7 mouse cellular contexts compared by ENCODE assay signal in genomic region chr11:6064215-6065045, GRCm38 (mm10). TPM values are rescaled to one million over a fixed set of nuclear protein-coding genes. Genes with fewer than 3 reads are reported as not detected.
DNase-seq lines count a peak whose midpoint lies in the region; ATAC-seq and TF ChIP-seq lines count a peak whose summit lies in the region.

No protein-coding gene starts in this region.

- no peaks in the 10 kb centered on the region for H3K36me3 ChIP-seq in embryonic facial prominence, embryonic 14.5 days (ENCODE audit: control insufficient read depth, insufficient read depth, low read length)
- no peaks in the 10 kb centered on the region for H3K36me3 ChIP-seq in neural tube, embryonic 14.5 days (ENCODE audit: control insufficient read depth, insufficient read depth, low read length)

- 4% methylated on average over 29 of the region's 30 CpGs for WGBS in embryonic facial prominence, embryonic 14.5 days
- WGBS in neural tube, embryonic 14.5 days: 4% methylated on average over 30 of the region's 30 CpGs

- no peaks in the 10 kb centered on the region for H3K9me3 ChIP-seq in embryonic facial prominence, embryonic 14.5 days (ENCODE audit: control insufficient read depth, low read length)
- no peaks in the 10 kb centered on the region for H3K9me3 ChIP-seq in neural tube, embryonic 14.5 days (ENCODE audit: control insufficient read depth, low read length)

- H3K9ac ChIP-seq in embryonic facial prominence, embryonic 14.5 days (ENCODE audit: low read depth, low read length): peak overlapping the region; percentile 42; the same call in 1 of the 2 replicates
- peak overlapping the region; percentile 87 for H3K9ac ChIP-seq in neural tube, embryonic 14.5 days (replicated peaks; ENCODE audit: low read depth, low read length)

- peak overlapping the region; percentile 76 for H3K4me3 ChIP-seq in layer of hippocampus, adult 2 months
- H3K4me3 ChIP-seq in embryonic facial prominence, embryonic 14.5 days (ENCODE audit: low read depth, low read length): peak overlapping the region; percentile 58
- H3K4me3 ChIP-seq in neural tube, embryonic 14.5 days (ENCODE audit: low read depth, low read length): peak overlapping the region; percentile 82

- TF ChIP-seq CTCF in layer of hippocampus, adult 2 months (conservative IDR thresholded peaks at IDR 0.05): 0 out of 2 replicates have a peak, but pooled peaks have one; percentile 4

- peak overlapping the region; percentile 99 for H3K27ac ChIP-seq in layer of hippocampus, adult 2 months
- H3K27ac ChIP-seq in embryonic facial prominence, embryonic 14.5 days (replicated peaks; ENCODE audit: low read depth, low read length): no peak overlapping the region
- peak overlapping the region; percentile 80 for H3K27ac ChIP-seq in neural tube, embryonic 14.5 days (ENCODE audit: low read depth, low read length)

- intact Hi-C loops in left cerebral cortex, postnatal 14 days (cut with DNase I): loop anchor here (2.0 to 5.0 kb wide), 2 partner anchors 22 to 123 kb away; no protein-coding TSS in a partner anchor

- H3K27me3 ChIP-seq in embryonic facial prominence, embryonic 14.5 days (replicated peaks; ENCODE audit: control insufficient read depth, insufficient read depth, low read length): peaks cover 75% of the 10 kb centered on the region
- H3K27me3 ChIP-seq in neural tube, embryonic 14.5 days (ENCODE audit: control insufficient read depth, insufficient read depth, low read length): peaks cover 35% of the 10 kb centered on the region

- ATAC-seq in embryonic facial prominence, embryonic 14.5 days (ENCODE audit: low read depth): no peak
- ATAC-seq in neural tube, embryonic 14.5 days (ENCODE audit: low read depth): no peak; the same call in 1 of the 2 replicates

- peaks cover 5% of the 10 kb centered on the region; the same call in 1 of the 2 replicates for H3K4me1 ChIP-seq in embryonic facial prominence, embryonic 14.5 days (ENCODE audit: control insufficient read depth, insufficient read depth, low read length)
- peaks cover 16% of the 10 kb centered on the region for H3K4me1 ChIP-seq in neural tube, embryonic 14.5 days (ENCODE audit: control insufficient read depth, insufficient read depth, low read length)

- DNase-seq in layer of hippocampus, adult 2 months (ENCODE audit: low spot score in 2 of 2): peak in 1 of 2 experiments; percentile 60
- no peak for DNase-seq in layer of hippocampus, adult 8-10 months (ENCODE audit: low spot score in 2 of 2)
- DNase-seq in embryonic facial prominence, embryonic 14.5 days (ENCODE audit: low spot score): no peak
- peak; percentile 65 for DNase-seq in left cerebral cortex, postnatal 14 days (ENCODE audit: low spot score in 2 of 2)
- no peak for DNase-seq in ovary, adult 18-20 months (ENCODE audit: low spot score)
- DNase-seq in adrenal gland, postnatal 4 days (ENCODE audit: low spot score in 2 of 2): no peak

- H3K4me2 ChIP-seq in embryonic facial prominence, embryonic 14.5 days (ENCODE audit: low read depth, low read length): peak overlapping the region; percentile 96
- peak overlapping the region; percentile 53 for H3K4me2 ChIP-seq in neural tube, embryonic 14.5 days (ENCODE audit: low read depth, low read length)

RNA-seq across cellular contexts. Expression of gene Camk2b, which starts 1.7 kb away (rescaled TPM):
- total RNA-seq in layer of hippocampus, adult 2 months (2021): 1,000 to 10,000 TPM; 1,149 to 1,215 TPM
- total RNA-seq in layer of hippocampus, adult 8-10 months (2022): 1,000 to 10,000 TPM in 2 of 4 experiments, 100 to 1,000 TPM in 2; 958 to 1,016 (median 997) TPM
- 6.1 and 9.2 TPM in 2 replicates for polyA plus RNA-seq in embryonic facial prominence, embryonic 14.5 days (2014; fragmentation: Nextera tagmentation; extraction: Ambion mirVana)
- 100 to 1,000 TPM; 771 to 777 TPM for total RNA-seq in left cerebral cortex, postnatal 14 days (2021)
- polyA plus RNA-seq in neural tube, embryonic 14.5 days (2014; fragmentation: Nextera tagmentation; extraction: Ambion mirVana): 106 and 144 TPM in 2 replicates
- total RNA-seq in adrenal gland, postnatal 4 days (2021): 10 to 100 TPM; 24.7 to 28.2 TPM

Comparison
In these comparisons a context has a peak if more than half of its experiments do, and no peak if none do; other contexts are left out.
1. DNase-seq: peak in left cerebral cortex, postnatal 14 days (2 of 2); none in layer of hippocampus, adult 8-10 months (0 of 2), embryonic facial prominence, embryonic 14.5 days (single experiment), ovary, adult 18-20 months (single experiment) and adrenal gland, postnatal 4 days (0 of 2).
2. RNA of gene Camk2b, which starts 1.7 kb away (total RNA-seq): 1,149 to 1,215 TPM in layer of hippocampus, adult 2 months, 958 to 1,016 TPM in layer of hippocampus, adult 8-10 months and 771 to 777 TPM in left cerebral cortex, postnatal 14 days; 24.7 to 28.2 TPM in adrenal gland, postnatal 4 days; every median in the first group is over 10 times any median in the second.
3. Peak in every context shown above with its lines, with median percentiles within 50 percentile points of each other: H3K4me3 ChIP-seq.